Mouse (Mus musculus): Measurements from ENCODE around the gene Slc2a8.
"Not testable (repeated sequence)": the region's sequence is repeated elsewhere in the genome, so short reads cannot be mapped to it uniquely, and the experiment has no call there.

The Slc2a8 gene

DNA sequence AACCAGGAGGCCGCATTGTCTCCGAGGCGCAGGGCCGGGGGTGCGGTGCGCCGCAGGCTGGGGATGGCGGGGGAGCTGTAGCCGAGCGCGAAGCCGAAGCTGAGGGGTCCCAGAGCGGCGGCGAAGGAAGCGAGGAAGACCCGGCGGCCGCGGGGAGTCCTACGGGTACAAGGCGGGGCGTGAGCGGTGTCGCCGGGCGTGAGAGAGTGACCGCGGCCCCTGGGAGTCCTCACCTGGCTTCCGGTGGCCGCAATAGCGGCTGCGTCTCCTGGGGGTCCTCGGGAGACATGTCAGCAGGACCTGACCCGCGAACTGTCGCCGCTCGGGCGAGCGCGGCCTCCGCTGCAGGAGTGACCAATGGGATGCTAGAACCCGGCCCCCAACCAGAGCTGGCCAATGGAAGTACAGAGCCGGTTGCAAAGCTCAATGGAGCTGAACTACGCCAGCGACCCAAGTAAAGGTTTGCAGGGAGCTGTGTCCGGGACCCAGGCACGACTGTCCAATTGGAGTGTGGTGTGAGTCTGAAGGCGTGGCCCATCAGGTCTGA, at the start of gene Slc2a8:
Gene Slc2a8, minus strand, starts transcription at position 359 of the 547 bp plus-strand sequence.
- DNase-seq (ENCODE audit: low spot score in 2 of 2): peak; percentile 89

DNA sequence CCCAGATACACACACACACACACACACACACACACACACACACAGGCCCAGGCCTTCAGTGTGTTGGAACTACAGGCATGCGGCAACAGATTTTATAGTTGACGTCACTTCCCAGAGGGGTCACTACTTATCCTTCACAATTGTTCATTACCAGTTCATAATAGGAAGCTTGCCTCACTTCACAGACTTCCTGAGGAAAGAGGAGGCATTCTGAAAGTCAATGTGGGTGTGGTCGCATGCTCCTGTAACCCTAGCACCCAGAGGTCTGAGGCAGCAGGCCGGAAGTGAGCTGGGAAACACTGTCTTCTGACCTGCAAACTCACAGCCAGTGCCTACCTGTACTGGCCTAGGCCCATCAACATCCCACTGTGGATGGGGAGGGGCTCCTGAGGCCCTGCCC, 43.2 kb upstream of the Slc2a8 start:
- peak; percentile 29 to 33 for DNase-seq (ENCODE audit: low spot score in 2 of 2)

DNA sequence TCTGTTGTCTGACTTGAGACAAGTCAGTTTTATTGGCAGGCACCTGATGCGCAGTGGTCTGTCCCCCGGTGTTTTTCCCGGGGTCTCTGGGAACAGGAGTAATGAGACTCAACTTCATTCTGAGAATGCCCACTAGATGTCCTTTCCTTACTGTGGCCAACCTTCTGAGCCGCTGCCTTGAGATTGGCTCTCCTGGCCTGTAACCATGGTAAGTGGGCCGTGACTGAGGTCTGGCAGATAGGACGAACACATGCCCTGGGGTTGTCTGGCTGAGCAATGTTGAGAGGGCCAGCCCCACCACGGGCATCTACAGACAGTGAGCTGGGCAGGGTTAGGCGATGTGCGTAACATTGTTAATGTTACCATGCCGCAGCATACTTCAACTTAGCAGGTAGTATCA, 42.7 kb upstream of the Slc2a8 start:
- DNase-seq (ENCODE audit: low spot score in 2 of 2): no peak

DNA sequence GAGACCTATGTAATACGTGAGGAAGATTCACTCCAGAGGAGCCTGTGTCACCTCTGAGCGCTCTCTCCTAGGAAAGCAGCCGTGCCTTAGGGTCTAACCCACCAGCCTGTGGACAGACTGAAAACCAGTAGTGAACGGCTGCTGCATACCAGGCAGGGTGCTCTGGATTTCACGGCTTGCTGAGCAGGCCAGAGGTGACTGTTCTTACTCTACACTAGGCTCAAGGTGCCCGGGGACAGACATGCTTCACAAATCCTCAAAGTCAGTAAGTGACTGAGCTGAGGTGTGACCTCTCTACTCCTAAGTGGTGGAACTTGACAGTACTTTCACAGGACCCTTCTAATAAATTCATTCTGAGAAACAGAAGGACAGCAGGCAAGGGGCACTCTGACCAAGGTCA, 41.0 kb upstream of the Slc2a8 start:
- no peak for DNase-seq (ENCODE audit: low spot score in 2 of 2)

DNA sequence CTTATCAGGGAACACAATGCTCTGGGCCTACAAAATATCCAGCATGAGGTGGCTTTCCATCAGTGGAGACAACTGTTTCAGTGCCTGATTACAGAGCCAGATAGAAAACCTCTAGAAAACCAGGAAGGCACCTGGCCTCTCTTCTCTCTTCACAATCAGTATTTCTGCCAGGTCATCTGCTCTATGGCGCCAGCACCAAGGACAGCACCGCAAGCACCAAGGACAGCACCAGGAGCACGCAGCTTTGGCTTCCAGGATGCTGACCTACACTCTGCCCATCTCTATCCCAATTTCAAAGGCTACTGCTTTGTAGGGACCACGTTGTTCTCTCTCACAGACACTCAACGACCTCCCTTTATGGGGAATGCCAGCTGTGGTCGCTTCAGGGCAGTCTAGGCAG, 36.1 kb upstream of the Slc2a8 start:
- no peak for DNase-seq (ENCODE audit: low spot score in 2 of 2)

DNA sequence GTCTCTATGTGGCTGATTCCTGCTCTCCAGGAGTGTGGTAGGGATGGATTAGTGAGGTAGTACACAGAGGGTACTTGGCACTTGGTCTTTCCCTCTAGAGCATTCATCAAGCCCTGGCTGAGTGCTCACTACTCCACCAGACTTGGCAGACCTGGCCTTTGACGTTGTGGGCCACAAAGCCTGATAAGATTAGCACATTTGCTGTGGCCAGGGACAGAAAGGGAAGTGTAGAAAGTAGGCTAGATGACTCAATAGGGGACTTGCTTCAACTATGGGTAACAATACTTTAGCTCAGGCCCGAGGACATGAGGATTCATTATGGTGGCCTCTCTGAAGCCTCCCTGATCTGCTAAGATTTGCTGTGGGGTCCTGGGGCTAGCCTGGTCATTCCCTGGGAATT, 35.3 kb upstream of the Slc2a8 start:
- DNase-seq (ENCODE audit: low spot score in 2 of 2): no peak

DNA sequence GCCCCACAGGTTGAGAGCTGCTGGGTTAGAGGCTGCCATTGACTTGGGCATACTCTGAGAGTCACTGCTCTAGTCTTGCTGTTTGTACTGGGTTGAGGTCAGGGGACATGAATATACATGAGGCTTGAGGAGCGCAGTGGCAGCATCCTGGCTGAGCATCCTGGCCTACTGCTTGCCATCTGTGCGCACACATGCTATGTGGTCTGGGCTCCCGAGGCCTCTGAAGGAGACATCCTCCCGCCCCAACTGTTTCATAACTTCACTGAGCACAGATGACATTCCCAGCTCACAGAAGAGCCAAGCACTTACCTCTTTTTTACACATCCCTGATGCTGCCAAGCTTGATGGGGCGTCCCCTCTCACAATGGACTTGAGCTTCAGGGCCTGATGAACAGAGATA, 33.0 kb upstream of the Slc2a8 start:
- DNase-seq (ENCODE audit: low spot score in 2 of 2): no peak

DNA sequence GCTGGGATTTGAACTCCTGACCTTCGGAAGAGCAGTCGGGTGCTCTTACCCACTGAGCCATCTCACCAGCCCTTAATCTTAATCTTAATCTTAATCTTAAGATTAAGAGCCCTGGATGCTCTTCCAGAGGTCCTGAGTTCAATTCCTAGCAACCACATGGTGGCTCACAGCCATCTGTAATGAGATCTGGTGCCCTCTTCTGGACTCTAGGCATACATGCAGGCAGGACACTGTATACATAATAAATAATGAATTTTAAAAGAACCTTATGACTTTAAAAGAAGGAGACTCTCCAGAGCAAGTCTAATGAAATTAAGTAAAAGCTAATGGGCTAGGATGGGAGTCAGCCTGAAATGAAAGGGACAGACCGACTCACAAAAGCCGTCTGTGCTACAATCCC, 27.2 kb upstream of the Slc2a8 start:
- not testable (repeated sequence) for DNase-seq (ENCODE audit: low spot score in 2 of 2)

DNA sequence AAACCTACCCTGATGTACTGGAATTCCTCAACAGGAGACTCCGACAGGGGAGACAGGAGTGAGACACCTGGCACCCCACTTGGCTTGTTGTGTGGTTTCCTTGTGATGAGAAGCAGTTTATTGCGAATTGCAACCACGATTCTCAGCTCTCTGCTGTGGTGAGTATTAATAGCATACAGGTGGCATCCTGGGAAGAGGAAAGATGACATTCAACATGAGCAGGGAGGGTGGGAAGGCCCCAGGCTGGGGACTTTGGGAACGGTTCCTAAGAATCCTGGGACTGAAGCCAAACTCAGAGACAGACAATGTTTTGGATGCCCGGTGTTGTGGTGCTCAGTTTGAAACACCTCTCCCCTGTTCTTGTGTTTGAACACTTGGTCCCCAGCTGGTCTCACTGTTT, 23.2 kb upstream of the Slc2a8 start:
- DNase-seq (ENCODE audit: low spot score in 2 of 2): no peak

DNA sequence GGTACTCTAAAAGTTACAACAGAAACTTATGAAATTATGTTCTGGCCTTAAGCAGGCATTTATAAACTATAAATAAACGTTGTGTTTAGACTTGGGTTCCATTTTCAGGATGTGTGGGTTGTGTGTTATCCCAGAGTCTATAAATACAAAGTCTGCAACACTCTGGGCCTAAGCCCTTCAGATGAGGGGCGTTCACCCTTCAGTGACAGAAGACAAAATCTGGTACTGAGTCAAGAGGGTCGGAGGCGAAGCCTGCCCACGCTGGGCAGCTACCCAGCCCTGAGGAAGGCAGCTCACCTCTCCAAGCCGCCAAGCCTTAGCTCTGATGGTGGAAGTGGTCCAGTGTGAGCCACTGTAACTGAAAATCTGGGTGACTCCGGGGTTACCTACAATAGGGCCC, 20.3 kb upstream of the Slc2a8 start:
- no peak for DNase-seq (ENCODE audit: low spot score in 2 of 2)

DNA sequence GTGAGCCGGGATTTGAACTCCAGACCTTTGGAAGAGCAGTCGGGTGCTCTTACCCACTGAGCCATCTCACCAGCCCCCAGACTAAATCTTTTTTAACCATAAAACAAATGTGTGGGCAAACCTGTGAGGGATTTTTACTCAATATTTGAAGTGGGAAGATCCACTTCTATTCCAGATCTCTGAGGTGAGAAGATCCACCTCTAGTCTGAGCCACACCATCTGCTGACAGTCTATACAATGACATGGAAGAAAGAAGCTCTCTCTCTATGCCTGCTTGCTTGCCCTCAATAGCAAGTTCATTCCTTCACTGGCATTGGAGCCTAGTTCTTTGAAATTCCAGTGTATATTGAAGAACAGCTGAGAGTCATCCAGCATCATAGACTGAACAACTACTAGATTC, 17.9 kb upstream of the Slc2a8 start:
- no peak for DNase-seq (ENCODE audit: low spot score in 2 of 2)

DNA sequence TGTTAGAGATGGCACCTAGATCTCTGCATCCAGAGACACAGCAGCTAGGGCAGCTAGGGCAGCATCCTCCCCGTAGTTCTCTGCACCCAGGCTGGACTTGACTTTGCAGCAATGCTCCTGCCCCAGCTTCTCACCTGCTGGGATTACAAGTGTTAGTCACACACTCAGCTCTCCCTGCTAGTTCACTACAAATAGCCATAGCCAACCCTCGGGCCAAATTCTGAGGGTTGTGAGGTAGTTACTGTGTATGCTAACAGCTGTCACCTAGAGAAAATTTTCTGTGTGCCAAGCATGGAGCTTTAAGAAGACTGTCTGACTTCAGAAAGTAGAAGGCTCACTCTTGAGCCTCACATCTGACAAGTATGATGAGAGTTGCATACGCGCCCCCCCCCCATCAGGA, 15.9 kb upstream of the Slc2a8 start:
- DNase-seq (ENCODE audit: low spot score in 2 of 2): no peak

DNA sequence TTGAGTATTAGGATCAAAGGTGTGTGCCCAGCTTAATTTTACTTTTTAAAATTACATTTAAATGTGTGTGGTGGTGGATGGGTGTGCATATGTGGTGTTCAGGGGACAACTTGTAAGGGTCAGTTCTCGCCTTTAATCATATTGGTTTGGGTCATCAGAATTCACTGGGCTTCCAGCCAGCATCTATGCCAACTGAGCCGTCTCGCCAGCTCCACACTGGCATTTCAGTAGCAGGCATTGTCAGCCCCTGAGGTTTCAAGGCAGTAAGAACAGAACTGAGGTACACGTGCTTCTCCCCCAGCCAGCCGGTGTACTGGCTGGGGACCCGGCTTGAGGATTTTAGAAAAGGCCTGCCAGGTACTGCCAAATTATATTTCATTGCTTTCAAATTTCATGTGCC, 15.2 kb upstream of the Slc2a8 start:
- DNase-seq (ENCODE audit: low spot score in 2 of 2): no peak

DNA sequence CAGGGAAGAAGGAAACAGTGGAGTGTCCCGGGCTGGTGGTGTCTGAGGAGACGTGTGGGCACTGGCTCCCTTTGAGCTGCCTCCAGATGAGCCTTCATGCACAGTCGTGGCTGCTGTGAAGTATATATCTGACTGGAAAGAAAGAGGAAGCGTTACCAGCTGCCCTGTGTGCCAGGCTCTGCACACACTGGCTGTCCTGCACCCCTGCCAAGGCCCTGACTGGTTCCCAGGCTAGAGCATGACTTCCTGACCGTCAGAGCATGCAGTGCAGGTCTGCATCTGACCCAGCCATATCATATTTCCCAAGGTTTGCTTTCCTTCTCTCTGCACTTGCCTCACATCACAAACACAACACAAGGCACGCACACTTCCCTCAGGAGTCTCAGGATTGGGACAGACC, 10.2 kb upstream of the Slc2a8 start:
- DNase-seq (ENCODE audit: low spot score in 2 of 2): no peak

DNA sequence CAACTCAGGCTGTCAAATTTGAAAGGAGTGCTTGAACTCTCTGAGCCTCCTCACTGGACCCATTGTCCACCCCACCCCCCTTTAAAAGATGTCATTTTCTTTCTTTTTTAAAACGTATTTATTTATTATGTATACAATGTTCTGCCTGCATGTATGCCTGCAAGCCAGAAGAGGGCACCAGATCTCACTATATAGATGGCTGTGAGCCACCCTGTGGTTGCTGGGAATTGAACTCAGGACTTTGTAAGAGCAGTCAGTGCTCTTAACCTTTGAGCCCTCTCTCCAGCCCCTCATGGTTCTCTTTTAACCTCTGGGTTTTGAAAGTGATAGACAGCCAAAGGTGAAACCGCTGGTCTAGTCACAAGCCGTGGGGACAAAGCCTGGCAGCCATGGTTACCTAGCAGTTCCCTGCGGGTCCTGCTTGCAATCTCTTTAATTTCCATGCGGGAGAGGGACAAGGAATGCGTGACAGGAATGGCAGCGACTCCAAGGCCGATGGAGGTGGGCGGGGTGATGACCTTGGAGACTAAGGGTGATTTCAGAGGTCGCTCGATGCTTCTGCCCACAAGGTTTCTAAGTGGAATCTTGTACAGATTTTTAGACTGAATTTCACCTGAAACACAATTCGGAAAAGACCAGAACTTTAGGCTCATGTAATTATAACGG, 8.4 kb upstream of the Slc2a8 start:
- no peak for DNase-seq (ENCODE audit: low spot score in 2 of 2)

DNA sequence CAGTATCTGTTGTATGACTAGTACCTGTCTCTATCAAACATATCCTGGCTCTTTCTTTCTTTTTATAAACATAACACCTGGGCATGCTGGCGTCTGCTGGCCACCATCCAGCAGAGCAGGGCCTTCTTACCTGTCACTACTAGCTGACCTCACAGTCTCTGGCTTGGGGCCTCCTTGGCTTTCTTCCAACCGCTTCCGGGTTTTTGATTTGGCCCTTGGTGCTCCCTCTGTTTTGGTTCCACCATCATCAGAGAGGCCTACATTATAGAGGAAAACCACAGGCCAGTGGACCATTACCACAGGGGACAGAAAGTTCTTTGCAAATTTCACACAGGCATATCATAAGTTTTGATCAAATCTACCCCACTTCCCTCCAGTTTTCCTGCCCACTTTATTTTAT, 7.5 kb upstream of the Slc2a8 start:
- no peak for DNase-seq (ENCODE audit: low spot score in 2 of 2)

DNA sequence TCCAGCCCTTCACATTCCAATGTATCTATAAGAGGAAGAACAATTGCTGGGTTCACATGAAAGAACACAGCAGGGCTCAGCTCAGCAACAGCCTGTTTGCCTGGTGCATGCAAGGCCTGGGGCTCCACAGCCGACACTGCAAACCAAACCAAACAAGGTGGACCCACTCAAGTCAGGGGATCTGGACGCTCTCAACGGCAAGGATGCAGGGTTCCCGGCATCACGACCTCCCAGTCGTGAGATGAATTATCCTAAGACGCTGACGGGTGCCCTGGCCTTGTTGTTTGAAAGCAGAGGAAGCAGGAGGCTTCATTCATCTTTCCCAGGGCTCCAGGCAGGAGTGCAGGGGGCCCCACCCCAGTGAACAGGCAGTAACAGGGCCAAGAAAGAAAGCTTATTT, 4.0 kb upstream of the Slc2a8 start:
- no peak for DNase-seq (ENCODE audit: low spot score in 2 of 2)

DNA sequence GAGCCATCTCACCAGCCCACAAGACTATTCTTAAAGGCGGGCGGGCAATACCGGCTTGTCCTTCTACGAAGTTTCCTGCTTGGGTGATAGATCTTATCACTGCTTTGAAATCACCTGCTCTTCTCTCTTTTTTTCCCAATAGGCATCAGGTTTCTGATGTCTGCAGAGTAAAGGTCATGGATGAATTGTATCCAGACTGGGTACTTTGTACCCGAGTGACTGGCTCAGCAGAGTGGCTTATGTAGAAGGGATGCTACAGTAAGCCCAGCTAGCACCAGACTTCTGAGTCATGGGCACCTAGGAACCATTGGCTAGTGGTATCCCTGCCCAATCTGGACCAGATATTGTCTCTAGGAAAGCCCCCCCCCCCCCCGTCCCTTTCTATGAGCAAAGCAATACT, 1.7 kb upstream of the Slc2a8 start:
- DNase-seq (ENCODE audit: low spot score in 2 of 2): no peak

DNA sequence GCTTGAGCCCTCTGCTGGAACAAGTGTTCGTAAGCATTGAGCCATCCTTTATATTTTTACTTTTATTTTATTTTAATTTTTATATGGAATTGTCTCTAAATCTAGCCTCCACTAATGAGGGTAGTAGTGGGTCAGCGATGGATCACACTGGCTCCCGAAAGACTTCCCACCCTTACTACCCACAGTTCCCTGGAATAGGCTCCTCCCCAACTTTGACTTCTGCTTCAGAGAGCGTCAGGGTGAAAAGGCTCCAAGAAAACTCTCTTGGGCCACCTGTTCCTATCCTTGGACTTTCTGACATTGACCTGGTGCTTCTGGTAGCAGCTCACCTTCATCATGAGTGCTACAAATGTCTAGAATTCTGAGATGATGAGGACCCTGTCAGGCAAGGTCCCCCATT, 817 bp upstream of the Slc2a8 start:
- DNase-seq (ENCODE audit: low spot score in 2 of 2): no peak

DNA sequence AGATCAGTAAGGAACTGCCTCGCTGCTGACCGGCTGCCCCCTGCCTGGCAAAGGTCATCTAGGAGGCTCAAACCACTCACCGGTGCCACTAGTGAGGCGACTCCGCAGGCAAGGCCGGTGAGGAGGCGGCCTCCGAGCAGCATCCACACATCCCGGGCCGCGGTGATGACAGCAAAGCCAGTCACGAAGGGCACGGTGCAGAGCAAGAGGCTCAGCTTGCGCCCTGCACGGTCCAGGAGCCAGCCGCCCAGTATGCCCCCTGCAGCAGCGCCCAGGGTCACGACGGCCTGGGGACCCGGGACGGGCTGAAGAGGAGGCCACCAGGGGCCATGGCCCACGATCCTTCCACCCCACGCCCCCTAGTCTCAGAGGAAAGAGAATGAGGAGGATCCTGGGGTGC, 602 bp downstream of the Slc2a8 start:
- no peak for DNase-seq (ENCODE audit: low spot score in 2 of 2)

DNA sequence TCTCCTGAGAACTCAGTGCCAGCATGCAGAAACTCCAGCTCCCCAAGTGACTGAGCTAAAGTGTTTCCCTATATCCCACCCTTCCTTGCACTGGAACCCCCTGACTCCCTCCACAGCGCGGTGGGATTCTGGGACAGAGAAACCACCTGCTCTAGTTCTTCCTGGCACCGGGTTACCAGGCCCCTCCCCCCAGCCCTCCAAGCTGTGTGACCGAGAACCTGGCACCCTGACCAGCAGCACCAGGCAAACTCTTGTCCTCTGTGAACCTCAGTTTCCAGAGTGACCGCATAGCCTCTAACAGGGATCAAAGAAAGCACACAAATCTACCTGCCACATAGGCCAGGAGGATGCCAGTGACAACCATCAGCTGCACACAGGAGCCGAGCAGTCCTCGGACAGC, 2.2 kb downstream of the Slc2a8 start:
- no peak for DNase-seq (ENCODE audit: low spot score in 2 of 2)

DNA sequence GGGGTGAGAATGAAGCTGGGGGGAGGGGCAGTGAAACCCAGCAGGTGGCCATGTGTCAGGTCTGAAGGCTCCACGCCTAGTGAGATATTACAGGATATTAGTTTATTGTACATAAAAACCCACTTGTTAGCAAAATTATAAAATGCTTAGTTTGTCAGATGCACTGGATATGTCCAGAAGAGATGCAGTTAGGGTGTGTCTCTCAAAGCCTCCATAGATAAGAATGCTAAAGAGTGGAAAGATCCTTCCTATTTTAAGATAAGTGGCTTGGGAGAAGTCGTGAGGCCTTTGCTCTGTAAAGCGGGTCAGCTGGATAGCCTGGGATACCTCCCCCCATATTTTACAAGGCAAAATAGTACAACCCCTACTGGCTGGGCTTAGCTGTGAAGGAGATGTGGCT, 3.2 kb downstream of the Slc2a8 start:
- no peak for DNase-seq (ENCODE audit: low spot score in 2 of 2)

DNA sequence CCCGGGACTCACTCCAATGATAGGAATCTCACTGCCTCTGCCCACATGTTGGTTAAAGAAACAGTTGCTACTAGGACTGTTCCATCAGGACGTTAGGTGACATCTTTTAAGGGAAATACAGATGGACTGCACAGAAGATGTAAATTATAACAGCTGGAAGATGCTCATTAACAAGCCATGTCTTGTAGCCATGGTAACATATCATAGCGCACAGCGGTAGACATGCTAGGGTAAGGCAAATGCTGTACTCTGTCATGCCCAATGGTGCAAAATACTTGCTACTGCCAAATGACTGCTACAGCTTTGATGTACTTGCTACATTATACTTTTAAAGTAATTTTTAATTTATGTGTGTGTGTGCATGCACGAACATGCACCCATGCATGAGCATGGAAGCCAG, 4.8 kb downstream of the Slc2a8 start:
- DNase-seq (ENCODE audit: low spot score in 2 of 2): no peak

DNA sequence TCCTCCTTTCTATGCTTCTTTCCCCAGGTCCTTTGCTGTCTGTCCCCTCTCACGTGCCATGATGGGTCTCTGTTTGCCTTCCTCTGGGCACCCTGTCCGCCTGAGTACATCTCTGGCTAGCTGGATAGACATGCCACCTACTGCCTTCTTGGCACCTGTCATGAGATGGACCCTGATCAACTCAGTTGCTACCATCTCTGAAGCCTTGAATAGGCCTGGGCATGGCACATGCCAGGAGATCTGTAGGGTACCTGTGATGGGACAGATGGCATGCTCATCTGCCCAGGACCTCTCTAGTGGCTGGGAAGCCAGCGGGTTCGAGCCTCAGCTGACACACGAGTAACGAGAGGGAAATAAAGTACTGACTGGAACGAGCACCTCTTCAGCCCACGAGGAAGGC, 7.7 kb downstream of the Slc2a8 start:
- no peak for DNase-seq (ENCODE audit: low spot score in 2 of 2)
